Mouse (Mus musculus): ENCODE results near the gene Thoc3. TPM values are rescaled to one million over a fixed set of nuclear protein-coding genes. Genes with fewer than 3 reads are reported as not detected.

Thoc3 gene
- polyA plus RNA-seq, 1 experiment from 2014 or later = 92.9 TPM

Other genes starting within 250 kb of the Thoc3 start
- gene Cplx2, start 97.5 kb downstream of the Thoc3 start, polyA plus RNA-seq (2014; fragmentation: Nextera tagmentation; extraction: Ambion mirVana) = 24.9 and 30.1 TPM in 2 replicates
- 27.2 and 28.5 TPM in 2 replicates for gene Simc1, start 34.9 kb upstream of the Thoc3 start, polyA plus RNA-seq (2014; fragmentation: Nextera tagmentation; extraction: Ambion mirVana)
- gene 4833439L19Rik, start 96.6 kb upstream of the Thoc3 start, polyA plus RNA-seq (2014; fragmentation: Nextera tagmentation; extraction: Ambion mirVana) = 237 and 263 TPM in 2 replicates
- gene Arl10, start 106.2 kb upstream of the Thoc3 start, polyA plus RNA-seq (2014; fragmentation: Nextera tagmentation; extraction: Ambion mirVana) = 83.0 and 88.8 TPM in 2 replicates
- 42.1 and 46.7 TPM in 2 replicates for gene Nop16, start 121.2 kb upstream of the Thoc3 start, polyA plus RNA-seq (2014; fragmentation: Nextera tagmentation; extraction: Ambion mirVana)
- gene Higd2a, start 121.4 kb upstream of the Thoc3 start, polyA plus RNA-seq (2014; fragmentation: Nextera tagmentation; extraction: Ambion mirVana) = 261 and 275 TPM in 2 replicates
- gene Cltb, start 142.5 kb upstream of the Thoc3 start, polyA plus RNA-seq (2014; fragmentation: Nextera tagmentation; extraction: Ambion mirVana) = 177 and 198 TPM in 2 replicates
- 81.4 and 88.8 TPM in 2 replicates for gene Faf2, start 152.9 kb upstream of the Thoc3 start, polyA plus RNA-seq (2014; fragmentation: Nextera tagmentation; extraction: Ambion mirVana)
- 75.9 and 80.7 TPM in 2 replicates for gene Rnf44, start 225.1 kb upstream of the Thoc3 start, polyA plus RNA-seq (2014; fragmentation: Nextera tagmentation; extraction: Ambion mirVana)
- 0.14 and 0.16 TPM in 2 replicates for gene Cdhr2, start 232.6 kb upstream of the Thoc3 start, polyA plus RNA-seq (2014; fragmentation: Nextera tagmentation; extraction: Ambion mirVana)